Mouse (Mus musculus) megakaryocyte-erythroid progenitor cell, adult 5-6 weeks (primary cell): ENCODE data around the gene Zscan4d. TPM values are rescaled to one million over a fixed set of nuclear protein-coding genes. Genes with fewer than 3 reads are reported as not detected.
"Not testable (repeated sequence)": the region's sequence is repeated elsewhere in the genome, so short reads cannot be mapped to it uniquely, and the experiment has no call there.

ENCODE experiments used
- ATAC-seq: replicated peaks from 2 replicates; pipeline ENCODE4 v1.8.0; 2016; ENCODE audit warnings: mild to moderate bottlenecking, inconsistent platforms; ENCODE audit not compliant: severe bottlenecking, poor library complexity, low FRiP score, low TSS enrichment
- total RNA-seq, 2 experiments: library from RNA; stranded (forward) in 1 of 2; stranded (reverse) in 1 of 2; fragments of 200-1000, 215-1000 nt in 1 of 2; fragments of >200 nt in 1 of 2; fragmentation: Nextera tagmentation in 1 of 2; gene quantifications; 2 replicates each; pipeline ENCODE4 v1.2.3; 2014 to 2017

Zscan4d gene
- not detected in 2 replicates for total RNA-seq (2014; fragmentation: Nextera tagmentation)
- not detected in 2 replicates for total RNA-seq (2017)

- not testable (repeated sequence) for ATAC-seq
These were observed at the start of gene Zscan4d for GRCm38 (mm10) chr7:11166059-11166458. Zscan4d (minus strand) TSS chr7:11166159.

DNA sequence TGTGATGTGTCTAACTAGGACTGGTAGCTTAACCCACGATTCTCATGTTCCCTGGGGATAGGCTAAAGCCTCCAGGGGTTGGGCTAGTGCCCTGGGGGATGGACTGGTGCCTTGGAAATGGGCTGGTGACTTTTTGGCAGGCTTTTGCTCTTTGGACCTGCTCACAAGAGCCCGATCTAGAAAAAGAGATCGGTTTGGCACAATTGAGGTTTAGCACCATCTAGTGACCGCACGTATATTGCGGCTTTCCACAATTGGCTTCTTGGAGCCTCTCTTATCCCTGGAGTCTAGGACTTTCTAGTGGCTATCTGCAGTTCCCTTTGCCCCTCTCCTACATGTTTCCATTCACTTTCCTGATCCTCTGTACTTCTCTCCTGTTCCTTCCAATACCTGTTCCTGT, 7.9 kb downstream of the Zscan4d start:
- not testable (repeated sequence) for ATAC-seq

Other genes starting within 250 kb of the Zscan4d start
- gene Zscan4c, start 160.4 kb downstream of the Zscan4d start, total RNA-seq (2014; fragmentation: Nextera tagmentation) = not detected in 2 replicates
- gene Zscan4c, start 160.4 kb downstream of the Zscan4d start, total RNA-seq (2017) = not detected in 2 replicates
- gene Zscan4-ps1, start 96.5 kb downstream of the Zscan4d start, total RNA-seq (2014; fragmentation: Nextera tagmentation) = not detected in 2 replicates
- gene Zscan4-ps1, start 96.5 kb downstream of the Zscan4d start, total RNA-seq (2017) = not detected in 2 replicates
- gene Zscan4e, start 144.5 kb upstream of the Zscan4d start, total RNA-seq (2014; fragmentation: Nextera tagmentation) = not detected in 2 replicates
- gene Zscan4e, start 144.5 kb upstream of the Zscan4d start, total RNA-seq (2017) = not detected in 2 replicates
- gene Zscan4f, start 231.8 kb upstream of the Zscan4d start, total RNA-seq (2014; fragmentation: Nextera tagmentation) = not detected in 2 replicates
- gene Zscan4f, start 231.8 kb upstream of the Zscan4d start, total RNA-seq (2017) = not detected in 2 replicates